Mouse (Mus musculus): Measurements from ENCODE around the gene Lin28a.
"Not testable (repeated sequence)": the region's sequence is repeated elsewhere in the genome, so short reads cannot be mapped to it uniquely, and the experiment has no call there.

The Lin28a gene

GRCm38 (mm10) chr4:133988289-133988688 lies 30.4 kb downstream of the Lin28a start:
- DNase-seq (ENCODE audit: low read depth in 1 of 2, low spot score in 2 of 2): not testable (repeated sequence)

GRCm38 (mm10) chr4:133982936-133983335 lies 35.7 kb downstream of the Lin28a start:
- no peak for DNase-seq (ENCODE audit: low read depth in 1 of 2, low spot score in 2 of 2)

DNA sequence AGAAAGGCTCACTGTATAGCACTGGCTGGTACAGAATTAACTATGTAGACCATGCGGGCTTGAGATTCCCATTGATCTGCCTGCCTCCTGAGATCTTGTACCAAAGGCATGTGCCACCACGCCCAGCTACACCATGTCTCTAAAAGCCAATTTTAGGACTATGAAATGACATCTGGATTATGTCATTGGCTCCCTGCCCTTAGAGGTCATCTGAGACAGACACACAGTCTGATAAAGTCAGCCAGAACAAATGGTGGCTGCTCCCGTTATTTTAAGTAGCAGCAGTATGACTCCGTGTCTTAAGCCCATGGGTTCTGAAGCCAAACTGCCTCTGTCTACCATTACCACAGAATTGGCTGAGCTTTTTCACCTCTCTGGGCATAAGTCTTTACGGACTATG lies 38.1 kb downstream of the Lin28a start:
- DNase-seq (ENCODE audit: low read depth in 1 of 2, low spot score in 2 of 2): no peak

- DNase-seq (ENCODE audit: low read depth in 1 of 2, low spot score in 2 of 2): no peak
These were observed 40.5 kb downstream of the Lin28a start for GRCm38 (mm10) chr4:133978021-133978711.

- DNase-seq (ENCODE audit: low read depth in 1 of 2, low spot score in 2 of 2): no peak
These were observed 46.9 kb downstream of the Lin28a start for GRCm38 (mm10) chr4:133971741-133972140.

- DNase-seq (ENCODE audit: low read depth in 1 of 2, low spot score in 2 of 2): no peak
These were observed 47.8 kb downstream of the Lin28a start for GRCm38 (mm10) chr4:133970876-133971275.

DNA sequence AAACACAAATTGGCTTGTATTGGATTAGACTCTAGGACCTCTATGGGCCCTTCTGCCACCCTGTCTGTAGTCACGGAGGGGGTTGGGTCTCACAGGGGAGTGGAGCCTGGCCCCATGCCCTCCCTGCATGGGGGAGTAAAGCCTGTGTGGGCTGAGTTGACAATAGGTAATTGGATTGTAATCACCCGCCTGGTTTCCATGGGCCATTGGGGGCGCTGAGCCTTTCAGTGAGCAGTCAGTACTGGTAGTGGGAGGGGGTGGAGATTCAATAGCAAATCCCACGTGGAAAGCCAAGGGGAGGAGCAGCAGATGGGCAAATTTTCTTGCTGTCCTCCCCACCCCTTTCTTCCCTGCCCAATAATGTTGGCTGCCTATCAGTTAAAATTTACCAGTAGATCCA lies 48.4 kb downstream of the Lin28a start:
- DNase-seq (ENCODE audit: low read depth in 1 of 2, low spot score in 2 of 2): no peak

- DNase-seq (ENCODE audit: low read depth in 1 of 2, low spot score in 2 of 2): no peak
These were observed 49.4 kb downstream of the Lin28a start for GRCm38 (mm10) chr4:133969114-133969770.

DNA sequence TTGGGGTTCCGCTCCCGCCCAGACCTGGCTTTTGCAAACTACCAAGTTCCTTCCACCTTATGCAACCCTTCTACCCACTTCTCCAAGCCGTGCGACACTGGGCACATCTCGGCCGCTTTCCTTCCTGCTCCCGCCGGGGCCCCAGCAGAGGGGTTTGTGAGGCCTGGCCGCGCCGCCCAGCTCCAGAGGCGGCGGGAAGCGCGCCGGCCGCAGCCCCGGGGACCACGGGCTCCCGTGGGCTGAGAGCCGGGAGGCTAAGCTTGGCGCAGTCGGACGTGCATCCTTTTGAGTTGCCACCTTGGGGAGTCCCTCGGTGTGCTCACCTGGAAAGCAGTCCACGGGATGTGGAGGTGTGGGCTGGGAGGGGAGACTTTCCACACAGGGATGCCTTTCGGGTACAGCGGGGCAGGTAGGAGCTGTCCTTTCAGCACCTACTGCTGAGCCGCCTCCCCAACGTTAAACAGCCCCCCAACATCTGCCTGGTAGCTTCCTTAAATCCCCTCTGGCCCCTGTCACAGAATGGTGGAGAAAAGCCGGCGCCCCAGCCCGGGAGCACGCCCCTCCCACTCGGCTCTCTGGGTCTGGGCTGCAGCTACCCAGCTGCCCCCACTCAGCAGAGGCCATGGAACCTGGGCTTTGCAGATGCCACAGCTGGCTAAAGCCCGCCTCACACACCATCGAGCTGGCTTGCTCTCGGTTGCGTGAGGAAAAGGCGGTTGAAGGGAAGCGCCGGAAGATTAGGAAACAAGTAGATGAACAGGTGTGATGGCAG lies 50.3 kb downstream of the Lin28a start, which contains the start of gene Hmgn2:
Gene Hmgn2 (minus strand): TSS at position 501 of the 772 bp plus-strand sequence.
- DNase-seq (ENCODE audit: low read depth in 1 of 2, low spot score in 2 of 2): peak in 1 of 2 experiments; percentile 68

DNA sequence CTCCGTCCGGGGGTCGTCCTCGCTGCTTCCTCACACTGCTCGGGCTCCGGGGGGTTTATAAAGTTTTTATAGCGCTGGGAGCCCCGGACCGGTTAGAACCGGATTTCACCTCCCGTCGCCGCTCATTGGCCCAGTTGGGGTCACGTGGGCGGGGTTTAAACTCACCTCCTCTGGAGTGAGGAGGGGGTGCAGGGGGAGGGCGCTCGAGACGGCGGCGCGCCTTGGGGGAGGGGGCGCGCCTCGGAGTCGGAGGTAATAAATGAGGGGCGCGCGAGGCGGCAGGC lies 50.8 kb downstream of the Lin28a start:
- peak; percentile 70 to 76 for DNase-seq (ENCODE audit: low read depth in 1 of 2, low spot score in 2 of 2)

GRCm38 (mm10) chr4:133967138-133967865 lies 51.3 kb downstream of the Lin28a start:
- DNase-seq (ENCODE audit: low read depth in 1 of 2, low spot score in 2 of 2): peak; percentile 84 to 96

- DNase-seq (ENCODE audit: low read depth in 1 of 2, low spot score in 2 of 2): no peak
These were observed 52.2 kb downstream of the Lin28a start for GRCm38 (mm10) chr4:133966271-133966940.

GRCm38 (mm10) chr4:133962566-133962965 lies 56.1 kb downstream of the Lin28a start:
- no peak for DNase-seq (ENCODE audit: low read depth in 1 of 2, low spot score in 2 of 2)

GRCm38 (mm10) chr4:133958884-133959283 lies 59.8 kb downstream of the Lin28a start:
- no peak for DNase-seq (ENCODE audit: low read depth in 1 of 2, low spot score in 2 of 2)

DNA sequence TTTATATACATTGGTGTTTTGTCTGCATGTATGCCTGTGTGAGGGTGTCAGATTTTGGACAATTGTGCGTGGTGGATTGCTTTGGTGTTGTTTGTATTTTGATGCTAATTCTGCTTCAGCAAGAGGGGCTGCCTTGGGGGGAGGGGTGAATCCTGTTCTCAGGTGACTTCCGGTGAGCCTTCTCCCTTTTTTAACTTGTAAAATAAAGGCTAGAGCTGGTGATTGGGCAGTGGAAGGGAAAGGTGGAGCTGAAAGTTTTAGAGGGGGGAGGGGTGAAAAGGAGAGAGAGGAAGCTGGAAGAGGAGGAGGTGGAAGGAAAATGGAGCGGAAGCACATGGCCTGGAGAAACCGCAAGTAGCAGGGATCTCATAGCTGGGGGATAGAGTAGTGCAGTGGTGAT lies 62.3 kb downstream of the Lin28a start:
- DNase-seq (ENCODE audit: low read depth in 1 of 2, low spot score in 2 of 2): no peak
